Mouse (Mus musculus) testis, adult 2 months (tissue): ENCODE measurements at regions not wholly inside any gene's neighbourhood (a gene's known extent, or its start where the extent isn't known, plus 50 kb on each side); places are given as distances from the start of the nearest gene placed in this dataset.

Source experiments
- CTCF ChIP-seq: fragments of 200-500 bp; IDR thresholded peaks from 2 replicates; pipeline ENCODE4 v1.5.1; 2012; ENCODE audit warnings: low read depth, mild to moderate bottlenecking, inconsistent platforms, low read length, moderate library complexity; ENCODE audit not compliant: control insufficient read depth, insufficient read depth, insufficient replicate concordance
- POLR2A ChIP-seq: fragments of 200-500 bp; IDR thresholded peaks from 2 replicates; pipeline ENCODE4 v1.6.1; 2012; ENCODE audit warnings: low read depth, mild to moderate bottlenecking, inconsistent platforms, low read length, moderate library complexity; ENCODE audit not compliant: control insufficient read depth

DNA sequence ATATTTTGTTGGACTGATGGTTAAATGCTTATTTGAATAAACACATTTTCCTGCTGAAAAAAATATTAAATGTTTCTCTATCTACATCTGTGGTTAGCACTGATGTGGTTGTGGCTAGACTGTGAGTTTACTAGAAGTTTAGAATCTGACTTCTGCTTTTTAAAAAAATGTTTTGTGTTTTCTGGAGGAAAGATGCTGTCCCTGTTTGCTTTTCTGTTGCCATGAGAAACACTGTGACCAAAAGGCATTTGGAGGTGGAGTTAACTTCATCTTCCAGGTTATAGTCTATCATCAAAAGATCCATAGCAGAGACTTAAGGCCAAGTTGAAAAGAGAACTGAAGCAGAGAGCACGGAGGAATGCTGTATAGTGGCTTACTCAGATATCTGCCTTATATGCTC, 594.4 kb downstream of the Ofcc1 start:
- TF ChIP-seq POLR2A (no peak), CTCF (no peak)
